Mouse (Mus musculus): Measurements from ENCODE around the gene Aldh3a2. TPM values are rescaled to one million over a fixed set of nuclear protein-coding genes. Genes with fewer than 3 reads are reported as not detected.

The Aldh3a2 gene
- 10 to 100 TPM; 33.2 to 46.5 TPM for polyA plus RNA-seq (2017; shearing (Covaris generic))

DNA sequence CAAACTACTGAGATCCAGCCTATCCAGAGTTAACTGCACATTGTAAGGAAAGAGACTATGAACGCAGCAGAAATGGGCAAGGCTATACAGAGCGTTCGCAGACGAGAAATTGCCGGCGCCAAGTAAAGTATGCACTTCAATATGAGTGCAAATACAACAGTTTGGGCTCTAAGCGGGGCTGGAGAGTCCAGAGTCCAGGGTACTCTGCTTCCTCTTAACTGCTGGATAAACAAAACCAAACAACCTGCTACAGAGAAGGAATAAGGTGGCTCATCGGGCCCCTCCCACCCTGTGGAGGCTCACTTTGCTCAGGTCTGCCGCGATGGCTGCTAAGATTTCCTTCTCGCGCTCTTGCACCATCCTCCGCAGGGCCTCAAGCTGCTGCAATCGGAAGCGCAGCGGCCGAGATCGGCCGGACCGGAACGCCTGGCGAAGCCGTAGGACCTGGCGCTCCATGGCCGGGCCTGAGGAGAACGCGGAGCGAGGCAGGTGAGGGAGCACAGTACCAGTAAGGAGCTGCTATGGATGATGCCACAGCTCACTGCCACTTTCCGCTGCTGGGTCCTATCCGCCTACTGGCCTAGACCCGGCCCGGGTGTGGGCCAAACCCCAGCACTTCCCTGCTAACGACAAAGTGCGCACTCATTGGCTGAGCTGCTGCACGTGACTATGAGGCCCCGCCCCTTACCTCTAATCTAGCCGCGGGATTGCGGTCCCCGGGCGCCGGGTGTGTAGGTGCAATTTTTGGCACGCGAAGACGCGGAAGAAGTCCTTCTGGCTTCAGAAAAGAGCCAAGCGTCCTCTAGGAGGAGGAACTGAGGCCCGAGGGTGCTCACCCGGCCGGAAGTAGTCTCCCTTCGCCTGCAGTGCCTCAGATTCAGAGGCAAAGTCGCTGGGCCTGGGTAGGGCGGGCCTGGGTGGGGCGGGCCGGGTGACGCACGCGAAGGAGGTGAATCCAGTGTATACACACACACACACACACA, at the start of gene Aldh3a2:
Gene Aldh3a2, minus strand, starts transcription at position 914 of the 983 bp plus-strand sequence.

DNA sequence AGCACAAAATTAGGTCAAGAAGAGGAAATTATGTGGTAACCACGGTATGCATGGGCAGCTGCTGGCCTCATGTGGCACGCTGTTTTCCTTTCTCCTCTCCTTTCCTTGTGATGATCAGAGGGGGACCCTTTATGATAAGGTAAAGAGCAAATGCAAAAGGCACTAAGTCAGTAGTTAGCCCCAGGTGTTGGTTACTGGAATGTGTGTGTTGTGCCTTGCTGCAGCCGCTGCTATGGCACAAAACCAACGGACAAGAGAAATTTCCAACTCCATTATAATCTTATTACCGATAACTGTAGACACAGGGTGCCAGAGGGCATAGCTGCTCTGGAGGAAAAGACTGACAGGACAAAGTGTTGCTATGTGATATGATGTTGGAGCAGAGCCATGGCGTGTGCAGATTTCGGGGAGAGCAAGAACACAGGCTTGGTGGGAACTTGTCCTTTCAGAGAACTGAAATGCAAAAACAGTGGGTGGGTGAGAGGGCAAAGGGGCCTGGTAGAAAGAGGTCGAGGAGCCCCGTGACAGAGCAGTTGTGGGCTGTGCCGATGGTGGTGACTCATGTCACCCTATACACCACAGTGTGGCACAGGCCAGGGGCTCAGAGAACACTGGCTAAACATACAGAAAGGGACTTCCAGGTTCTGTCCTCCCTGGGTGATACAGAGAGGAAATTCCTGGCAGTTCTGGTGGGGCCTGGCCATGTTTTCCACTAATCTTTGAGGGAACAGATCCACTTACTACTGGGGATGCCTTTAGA, 59.6 kb downstream of the Aldh3a2 start, which contains the start of gene Aldh3a1:
Gene Aldh3a1, plus strand, starts transcription at position 51 of the 760 bp plus-strand sequence.

DNA sequence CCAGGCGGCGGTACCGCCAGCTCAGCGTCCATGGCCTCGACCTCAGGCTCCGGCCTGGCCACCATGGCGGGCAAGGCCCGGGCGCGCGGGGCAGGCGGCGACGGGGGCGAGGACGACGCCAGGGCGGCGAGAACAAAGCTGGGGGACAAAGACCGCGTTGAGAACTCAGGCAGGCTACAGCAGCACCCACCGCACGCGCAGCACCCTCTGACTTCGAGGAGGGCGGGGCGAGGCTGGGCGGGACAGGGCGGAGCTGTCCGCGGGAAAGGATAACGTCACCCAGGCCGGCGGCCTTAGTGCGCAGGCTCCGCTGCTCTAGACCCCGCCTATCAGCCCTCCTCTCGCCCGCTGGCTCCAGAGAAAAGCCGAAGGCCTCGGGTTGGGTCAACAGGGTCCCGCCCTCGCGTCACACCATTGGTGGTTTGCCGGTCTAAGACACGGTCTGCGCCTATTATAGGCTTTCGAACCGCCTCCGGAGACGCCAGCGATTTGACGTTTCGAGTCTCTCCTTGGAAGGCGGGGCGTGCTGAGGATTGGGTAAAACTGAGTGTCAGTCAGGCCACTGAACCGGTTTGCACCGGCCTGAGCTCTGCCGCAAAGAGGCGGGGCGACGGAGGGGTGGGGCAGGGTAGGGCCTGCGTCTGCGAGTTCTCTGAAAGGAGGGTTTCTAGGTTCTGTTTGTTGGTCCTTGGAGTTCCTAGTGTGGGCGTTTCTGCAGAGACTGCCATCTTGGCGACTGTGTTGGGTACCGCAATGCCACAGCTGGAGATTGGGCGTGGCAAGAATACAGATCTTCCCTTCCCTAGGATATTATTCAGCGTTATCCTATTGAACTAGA, 92.2 kb downstream of the Aldh3a2 start, which contains the start of gene Usp22:
Gene Usp22, minus strand, starts transcription at position 235 of the 838 bp plus-strand sequence.

Other genes with a start within 250 kb of the Aldh3a2 start
- under 1 TPM in 1 of 2 experiments, not detected in 1; 0.76 TPM for gene Kcnj12, start 244.9 kb downstream of the Aldh3a2 start, polyA plus RNA-seq (2017; shearing (Covaris generic))
- 10 to 100 TPM; 60.9 to 84.0 TPM for gene Tnfrsf13b, start 140.7 kb downstream of the Aldh3a2 start, polyA plus RNA-seq (2017; shearing (Covaris generic))
- gene Usp22, start 92.4 kb downstream of the Aldh3a2 start, polyA plus RNA-seq (2017; shearing (Covaris generic)) = 10 to 100 TPM; 24.5 to 30.0 TPM
- gene Aldh3a1, start 59.9 kb downstream of the Aldh3a2 start, polyA plus RNA-seq (2017; shearing (Covaris generic)) = not detected
- not detected for gene Slc47a2, start 75.4 kb upstream of the Aldh3a2 start, polyA plus RNA-seq (2017; shearing (Covaris generic))
- gene Slc47a1, start 110.9 kb upstream of the Aldh3a2 start, polyA plus RNA-seq (2017; shearing (Covaris generic)) = under 1 TPM in 1 of 2 experiments, not detected in 1; 0.17 TPM
- gene Rnf112, start 186.7 kb upstream of the Aldh3a2 start, polyA plus RNA-seq (2017; shearing (Covaris generic)) = not detected
- gene Mfap4, start 218.0 kb upstream of the Aldh3a2 start, polyA plus RNA-seq (2017; shearing (Covaris generic)) = not detected
- 10 to 100 TPM; 21.5 to 22.3 TPM for gene Mapk7, start 226.9 kb upstream of the Aldh3a2 start, polyA plus RNA-seq (2017; shearing (Covaris generic))
- gene B9d1, start 237.7 kb upstream of the Aldh3a2 start, polyA plus RNA-seq (2017; shearing (Covaris generic)) = 1 to 10 TPM; 2.0 to 2.8 TPM